Mouse (Mus musculus): ENCODE data around the gene Ralgps1.
A peak's percentile ranks its signal among the peaks of the same experiment; 100 is the strongest.

DNA sequence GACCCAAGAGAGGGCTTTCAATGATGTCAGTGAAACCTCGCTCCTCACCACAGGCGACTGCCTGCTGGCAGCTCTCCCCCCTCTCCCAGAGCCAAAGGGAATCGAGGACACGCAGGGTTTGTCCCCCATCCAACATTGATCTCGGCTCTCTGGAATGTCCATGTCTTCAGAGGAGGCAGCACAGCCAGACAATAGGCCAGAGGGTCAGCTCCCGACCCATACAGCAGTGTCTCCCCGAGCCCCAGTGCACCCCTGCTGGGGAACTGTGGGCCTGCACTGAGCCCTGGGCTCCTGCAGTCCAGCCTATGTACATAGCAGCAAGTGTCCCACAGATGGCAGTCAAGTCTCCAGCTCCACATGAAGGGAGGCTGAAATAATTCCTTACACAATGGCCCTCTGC lies 54.8 kb downstream of the Ralgps1 start:
- TF ChIP-seq CTCF (IDR thresholded peaks at IDR 0.05; ENCODE audit: borderline replicate concordance, extremely low read depth, insufficient read depth, insufficient read length) (peak; percentile 76), POLR2A (IDR thresholded peaks at IDR 0.05; ENCODE audit: borderline replicate concordance, extremely low read depth, insufficient read depth, insufficient read length, poor library complexity, severe bottlenecking) (no peak)
